Mouse (Mus musculus) T-cell, adult 2 months (primary cell): Measurements from ENCODE around the gene Ubr1.
A peak's percentile ranks its signal among the peaks of the same experiment; 100 is the strongest.
"Not testable (repeated sequence)": the region's sequence is repeated elsewhere in the genome, so short reads cannot be mapped to it uniquely, and the experiment has no call there.

Experiments used
- DNase-seq: peaks from one replicate; pipeline ENCODE4 v3.0.0; 2022; ENCODE audit warnings: low spot score

The Ubr1 gene

DNA sequence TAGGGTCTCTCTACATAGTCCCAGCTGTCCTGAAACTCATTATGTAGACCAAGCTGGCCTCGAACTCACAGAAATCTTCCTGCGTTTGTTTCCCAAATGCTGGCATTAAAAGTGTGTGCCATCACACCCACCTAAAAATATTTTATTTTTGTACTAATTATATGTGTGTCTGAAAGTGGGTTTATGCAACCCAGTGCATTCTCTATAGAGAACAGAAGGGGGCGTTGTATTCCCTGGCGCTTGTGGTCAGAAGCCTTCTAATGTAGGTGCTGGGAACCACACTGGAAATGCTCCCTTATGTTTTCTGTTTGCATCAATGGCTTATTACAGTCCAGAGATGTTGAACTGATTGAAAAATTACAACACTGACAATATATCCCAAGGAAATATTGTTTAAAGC is 5.8 kb upstream of the Ubr1 start:
- DNase-seq: peak; percentile 23

DNA sequence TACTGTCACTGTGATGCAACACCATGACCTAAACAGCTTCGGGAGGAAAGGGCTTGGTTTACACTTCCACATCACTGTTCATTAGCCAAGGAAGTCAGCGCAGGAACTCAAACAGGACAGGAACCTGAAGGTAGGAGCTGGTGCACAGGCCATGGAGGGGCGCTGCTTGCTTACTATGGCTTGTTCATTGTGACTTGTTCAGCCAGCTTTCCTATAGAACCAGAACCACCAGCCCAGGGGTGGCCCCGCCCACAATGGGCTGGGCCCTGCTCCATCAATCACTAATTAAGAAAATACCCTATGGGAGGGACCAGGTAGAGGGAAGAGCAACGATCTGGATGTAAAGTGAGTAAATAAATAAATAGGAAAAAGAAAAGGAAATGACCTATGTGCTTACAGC is 2.4 kb upstream of the Ubr1 start:
- no peak for DNase-seq

DNA sequence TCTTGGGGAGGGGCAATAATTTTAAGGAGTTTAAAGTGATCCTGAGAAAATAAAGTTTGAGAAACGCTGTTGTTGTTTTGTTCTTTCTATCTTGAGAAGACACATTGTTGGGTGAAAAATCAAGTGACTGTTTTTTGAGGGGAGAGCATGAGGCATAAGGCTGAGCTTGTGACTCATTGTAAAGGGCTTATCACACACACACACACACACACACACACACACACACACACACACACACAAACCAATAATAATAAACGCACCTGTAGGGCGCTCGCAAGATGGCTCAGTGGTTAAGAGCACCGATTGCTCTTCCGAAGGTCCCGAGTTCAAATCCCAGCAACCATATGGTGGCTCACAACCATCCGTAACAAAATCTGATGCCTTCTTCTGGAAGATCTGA is 1.7 kb upstream of the Ubr1 start:
- not testable (repeated sequence) for DNase-seq

DNA sequence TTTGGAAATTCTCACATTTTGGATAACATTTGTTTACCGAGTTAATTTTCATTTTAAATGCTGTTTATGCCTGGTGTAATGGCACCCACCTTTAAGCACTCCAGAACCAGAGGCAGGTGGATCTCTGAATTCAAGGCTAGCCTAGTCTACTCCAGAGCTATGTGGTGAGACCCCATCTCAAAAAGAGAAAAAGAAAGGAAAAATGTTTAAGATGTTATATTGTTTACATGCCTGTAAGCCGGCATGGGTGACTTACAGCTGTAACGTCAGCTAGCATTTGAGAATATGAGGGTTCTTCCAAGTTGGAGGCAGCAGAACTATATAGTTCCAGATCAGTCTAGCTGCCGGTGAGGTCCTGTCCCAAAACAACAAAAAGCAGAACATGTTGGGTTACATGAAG is 1.3 kb upstream of the Ubr1 start:
- DNase-seq: no peak

DNA sequence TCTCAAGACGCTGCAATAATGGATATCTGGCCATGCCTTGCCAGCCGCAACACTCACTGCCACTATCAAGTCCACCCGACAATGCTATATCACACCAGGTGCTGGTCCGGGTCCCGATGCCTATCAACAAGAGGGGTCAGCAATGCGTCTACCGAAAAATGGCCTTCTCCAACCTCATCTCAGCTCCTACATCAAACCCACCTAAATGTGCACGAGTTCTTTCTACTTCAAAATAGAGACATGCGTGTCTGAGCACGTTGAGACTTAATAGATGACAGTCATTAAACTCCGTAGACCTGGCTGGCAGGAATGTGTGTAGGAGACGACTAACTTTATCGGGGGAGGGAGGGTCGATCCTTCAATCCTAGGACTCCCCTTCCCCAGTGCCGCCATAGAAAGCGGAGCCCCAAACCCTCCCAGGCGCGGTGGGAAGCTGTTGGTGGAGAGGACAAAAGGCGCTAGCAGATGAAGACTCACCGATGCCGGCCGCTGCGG is 423 bp downstream of the Ubr1 start:
- DNase-seq: no peak

DNA sequence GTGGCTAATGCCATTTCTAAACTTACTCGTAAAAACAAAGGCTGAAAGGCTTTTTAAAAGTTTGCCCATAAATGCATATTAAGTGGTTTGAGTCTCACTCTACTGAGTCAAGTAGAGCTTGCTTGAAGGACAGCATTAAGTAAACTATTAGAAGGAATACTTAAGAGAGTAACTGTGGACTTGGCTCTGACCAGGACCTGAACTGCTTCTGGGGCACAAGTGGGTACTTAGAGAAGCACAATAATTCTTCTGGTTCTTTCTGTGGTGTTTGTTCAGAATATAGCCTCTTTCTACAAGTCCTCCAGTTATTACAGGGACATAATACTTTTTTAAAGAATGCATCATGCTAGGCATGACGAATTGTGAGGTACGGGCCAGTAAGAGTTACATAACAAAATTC is 5.0 kb downstream of the Ubr1 start:
- no peak for DNase-seq

DNA sequence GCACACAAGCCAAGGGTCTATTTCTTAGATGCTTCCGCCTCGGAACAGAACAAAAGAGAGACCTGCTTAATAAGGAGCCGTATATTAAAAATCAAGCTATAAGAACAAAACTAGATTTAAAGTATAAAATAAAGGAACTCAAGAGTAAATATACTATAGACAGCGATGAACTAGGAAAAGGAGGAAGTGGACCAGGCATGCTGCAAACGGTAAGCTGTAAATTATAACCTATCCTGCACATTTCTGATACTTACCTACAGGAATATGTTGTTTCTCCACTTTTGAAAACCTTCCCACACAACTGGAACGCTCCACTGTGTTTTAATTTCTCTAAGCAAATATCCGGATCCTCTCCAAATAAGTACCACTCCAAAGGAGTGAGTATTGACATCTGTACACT is 7.4 kb downstream of the Ubr1 start:
- no peak for DNase-seq

DNA sequence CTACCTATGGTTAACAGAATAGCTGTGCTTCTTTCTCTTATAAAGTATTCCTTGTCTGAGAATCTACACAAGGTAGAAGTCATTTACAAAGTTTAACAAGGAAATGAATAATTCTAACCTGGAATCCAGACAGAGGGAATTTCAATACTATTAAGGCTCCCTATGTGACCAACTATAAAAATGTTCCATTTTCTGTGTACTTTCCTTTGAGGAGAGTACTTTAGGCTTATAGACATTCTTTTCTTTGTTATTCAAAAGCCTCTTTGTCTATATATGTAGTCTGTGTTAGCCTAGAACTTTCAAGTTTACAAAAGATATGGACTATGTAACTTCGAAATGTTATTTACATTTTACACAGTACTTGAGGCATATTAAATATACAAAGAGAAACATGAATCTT is 10.3 kb downstream of the Ubr1 start:
- no peak for DNase-seq

DNA sequence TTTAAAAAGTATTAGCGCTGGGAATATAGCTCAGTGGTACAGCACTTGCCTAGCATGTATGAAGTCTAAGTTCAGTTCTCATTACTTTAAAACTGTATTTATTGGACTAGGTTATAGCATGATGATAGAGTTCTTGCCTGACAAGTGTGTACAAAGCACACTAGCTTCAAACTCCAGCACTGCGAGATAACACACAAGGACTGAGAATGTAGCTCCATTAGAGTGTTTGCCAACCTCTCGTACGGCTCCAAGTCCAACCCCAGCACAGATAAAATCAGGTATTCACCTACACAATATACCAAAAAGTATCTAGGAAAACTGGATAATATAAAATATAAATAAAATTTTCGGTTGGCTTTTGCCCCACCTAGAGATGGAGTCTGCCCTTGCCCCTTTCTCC is 10.7 kb downstream of the Ubr1 start:
- no peak for DNase-seq

DNA sequence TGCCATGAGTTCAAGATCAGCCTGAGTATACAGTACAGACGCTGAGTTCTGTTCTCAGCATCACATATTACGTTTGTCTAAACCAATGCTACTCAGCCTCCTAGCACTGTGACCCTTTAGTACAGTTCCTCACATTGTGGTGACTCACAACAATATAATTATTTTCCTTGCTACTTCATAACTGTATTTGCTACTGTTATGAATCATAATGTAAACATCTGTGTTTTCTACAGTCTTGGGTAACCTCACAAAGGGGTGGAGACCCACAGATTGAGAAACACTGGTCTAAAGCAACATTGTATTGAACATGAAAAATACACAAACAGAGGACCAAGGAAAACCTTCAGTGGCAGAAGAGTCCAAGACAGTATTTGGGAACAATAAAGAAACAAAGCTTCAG is 11.2 kb downstream of the Ubr1 start:
- no peak for DNase-seq

DNA sequence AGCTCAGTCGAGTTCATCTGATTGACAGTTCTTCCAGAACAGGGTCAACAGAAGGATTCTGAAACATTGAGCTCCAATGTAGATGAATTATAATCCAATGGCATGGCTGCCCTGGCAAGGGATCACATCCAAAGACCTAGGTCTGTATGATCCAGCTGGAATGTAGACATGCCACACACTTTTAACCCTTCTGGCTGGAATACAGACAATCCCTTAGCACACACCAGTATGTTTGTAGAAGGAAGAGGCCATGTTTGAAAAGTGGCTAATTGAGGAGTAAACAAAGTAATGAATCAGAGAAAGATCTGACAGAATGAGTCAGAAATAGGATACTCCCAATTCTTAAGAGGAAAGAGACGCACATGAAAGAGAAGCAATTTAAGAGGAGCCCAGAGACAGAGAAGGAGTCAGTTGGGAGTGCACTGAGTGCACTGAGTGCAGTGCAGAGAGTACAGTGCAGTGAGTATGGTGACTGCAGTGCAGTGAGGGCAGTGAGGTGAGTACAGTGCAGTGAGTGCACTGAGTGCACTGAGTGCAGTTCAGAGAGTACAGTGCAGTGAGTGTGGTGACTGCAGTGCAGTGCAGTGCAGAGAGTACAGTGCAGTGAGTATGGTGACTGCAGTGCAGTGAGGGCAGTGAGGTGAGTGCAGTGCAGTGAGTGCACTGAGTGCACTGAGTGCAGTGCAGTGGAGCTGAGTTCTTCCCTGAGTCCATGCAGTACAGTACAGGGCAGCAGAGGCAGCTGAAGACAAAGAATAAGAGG is 18.2 kb downstream of the Ubr1 start:
- DNase-seq: no peak

DNA sequence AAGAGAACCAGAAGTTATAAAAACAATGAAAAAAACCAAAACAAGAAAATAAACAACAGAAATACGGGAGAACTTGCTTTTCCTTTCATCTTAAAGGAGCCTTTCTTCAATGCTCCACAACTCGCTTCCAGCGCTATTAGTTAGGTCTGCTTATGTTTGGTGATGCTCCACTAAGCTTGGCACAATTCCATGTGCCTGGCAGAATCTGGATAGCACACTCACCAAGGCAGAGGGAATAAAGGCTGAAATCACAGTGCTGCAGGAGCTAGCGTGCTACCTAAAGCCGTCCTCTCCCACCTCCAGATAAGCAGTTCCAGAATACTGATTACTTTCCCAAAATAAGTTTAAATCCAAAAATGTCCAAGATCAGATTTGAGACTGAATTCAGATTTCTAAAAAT is 19.3 kb downstream of the Ubr1 start:
- DNase-seq: no peak

DNA sequence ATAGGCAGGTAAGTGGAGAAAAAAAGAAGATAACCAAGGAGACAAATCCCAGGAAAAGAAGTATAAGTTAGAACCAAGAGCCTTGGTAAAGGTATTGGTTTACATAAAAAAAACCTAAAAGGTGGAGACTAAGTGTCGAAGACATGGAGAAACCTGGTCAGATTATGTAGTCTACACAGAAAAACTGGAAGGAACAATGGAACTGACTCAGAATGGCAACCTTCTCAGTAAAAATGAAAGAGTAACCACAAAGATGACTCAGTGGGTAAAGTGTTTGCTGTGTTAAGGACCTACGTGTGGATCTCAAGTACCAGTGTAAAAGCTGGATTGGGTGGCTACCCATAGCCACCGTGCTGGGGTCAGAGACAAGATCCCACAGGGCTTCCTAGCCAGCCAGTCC is 37.5 kb downstream of the Ubr1 start:
- DNase-seq: no peak

DNA sequence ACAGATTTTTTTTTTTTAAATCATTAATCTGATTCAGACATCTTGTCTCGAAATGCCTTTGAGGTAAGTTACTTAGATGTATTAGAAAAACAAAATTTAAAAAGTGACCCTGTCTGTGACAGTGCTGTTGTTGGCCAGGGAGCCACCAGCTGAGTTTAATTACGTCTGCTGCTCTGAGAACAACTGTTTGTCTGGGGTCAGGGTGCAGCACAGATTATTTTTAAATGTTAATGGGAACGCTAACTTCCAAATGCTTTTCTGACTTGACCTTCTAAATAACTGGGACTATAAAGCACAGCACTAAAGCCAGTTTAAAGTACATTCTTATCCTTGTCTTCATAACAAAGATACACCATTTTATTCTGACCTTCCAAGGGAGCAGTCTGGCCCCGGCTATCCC is 61.0 kb downstream of the Ubr1 start:
- DNase-seq: no peak

DNA sequence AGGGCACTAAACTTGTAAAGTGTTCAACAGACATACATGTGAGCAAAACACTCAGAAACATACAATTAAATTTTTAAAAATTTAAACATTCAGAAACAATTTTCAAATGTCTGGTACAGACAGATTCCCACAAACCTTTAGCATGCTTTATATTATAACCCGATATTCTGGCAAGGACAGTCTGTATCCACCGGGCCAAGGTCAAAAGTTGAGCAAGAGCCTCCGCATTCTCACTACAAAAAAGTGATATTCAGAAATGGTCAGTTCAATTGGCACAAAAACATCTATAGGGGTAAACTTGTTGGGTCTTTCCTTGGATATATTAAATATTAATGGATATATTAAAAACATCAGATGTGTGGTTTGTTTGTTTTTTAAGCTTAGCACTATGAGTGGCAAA is 74.2 kb downstream of the Ubr1 start:
- no peak for DNase-seq

DNA sequence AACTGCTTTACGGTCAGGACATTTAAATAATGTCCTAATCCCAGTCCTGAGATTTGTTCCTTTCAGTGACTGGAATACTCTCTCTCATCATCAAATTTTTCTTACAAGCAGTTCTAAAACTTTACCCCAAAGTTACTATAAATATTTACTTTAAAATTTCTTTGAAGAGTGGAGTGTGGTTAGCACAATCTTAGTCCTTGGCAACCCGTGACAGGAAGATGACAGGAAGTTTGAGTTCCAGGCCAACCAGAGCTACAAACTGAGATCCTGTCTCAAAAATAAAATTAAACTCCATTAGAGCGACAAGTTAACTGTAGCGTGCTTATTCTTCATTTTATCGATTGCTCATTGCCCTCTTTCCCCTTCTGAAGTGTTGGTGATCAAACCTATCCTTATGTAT is 82.9 kb downstream of the Ubr1 start:
- peak; percentile 57 for DNase-seq

DNA sequence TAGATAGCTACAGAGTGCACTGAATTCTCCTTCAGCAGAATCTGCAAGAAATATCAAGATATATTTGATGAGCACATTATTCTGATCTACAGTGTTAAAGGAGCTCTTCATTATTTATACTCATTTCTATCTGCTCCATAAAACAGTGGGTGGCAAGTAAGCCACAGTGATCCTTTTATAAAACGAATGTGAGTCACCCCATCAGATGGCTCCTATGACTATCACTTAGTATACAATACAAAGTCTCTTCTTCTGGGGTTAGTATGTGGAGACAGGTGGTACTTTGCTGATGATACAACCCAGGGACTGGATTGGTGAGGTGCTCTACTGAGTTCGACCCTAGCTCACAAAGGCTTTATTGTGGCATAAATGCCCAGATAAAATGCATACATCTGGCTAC is 97.3 kb downstream of the Ubr1 start:
- no peak for DNase-seq

DNA sequence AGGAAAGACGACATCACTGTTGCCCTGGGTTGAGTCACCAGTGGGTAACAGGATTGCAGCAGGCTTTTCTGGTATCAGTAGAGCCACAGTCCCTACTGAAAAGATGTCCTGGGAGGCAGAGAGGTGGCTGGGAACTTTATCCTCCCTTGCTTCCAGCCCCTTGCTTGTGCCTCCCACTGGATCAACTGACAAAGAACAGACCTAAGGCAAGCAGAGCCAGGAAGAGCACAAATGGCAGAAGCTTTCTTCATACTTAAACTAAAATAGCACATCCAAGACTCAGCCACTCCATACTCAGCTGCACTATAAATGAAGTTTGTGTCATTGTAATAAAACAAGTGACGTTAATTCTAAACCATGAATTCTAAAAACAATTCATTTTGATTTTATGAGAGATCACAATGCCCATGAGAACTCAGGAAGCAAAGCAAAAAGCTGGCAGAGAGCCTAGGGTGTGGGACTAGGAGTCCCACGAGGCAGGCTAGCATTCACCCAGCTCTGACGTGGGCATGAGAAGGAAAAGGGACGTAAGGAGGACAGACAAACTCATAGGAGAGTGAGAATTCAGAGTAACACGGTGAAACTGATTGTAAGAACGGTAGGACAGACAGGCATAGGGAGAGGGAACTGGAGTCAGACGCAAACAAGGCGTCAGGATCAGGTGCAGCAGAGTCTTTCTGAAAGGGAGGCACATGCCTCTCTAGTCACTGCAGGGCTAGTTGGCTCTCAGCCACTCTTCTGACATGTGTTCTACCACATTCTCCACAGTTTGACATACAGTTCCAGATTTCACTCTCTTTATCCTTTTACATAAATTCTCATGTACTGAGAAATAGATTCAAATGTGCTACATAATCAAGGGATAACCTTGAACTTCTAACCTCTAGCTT is 98.8 kb downstream of the Ubr1 start:
- DNase-seq: no peak

DNA sequence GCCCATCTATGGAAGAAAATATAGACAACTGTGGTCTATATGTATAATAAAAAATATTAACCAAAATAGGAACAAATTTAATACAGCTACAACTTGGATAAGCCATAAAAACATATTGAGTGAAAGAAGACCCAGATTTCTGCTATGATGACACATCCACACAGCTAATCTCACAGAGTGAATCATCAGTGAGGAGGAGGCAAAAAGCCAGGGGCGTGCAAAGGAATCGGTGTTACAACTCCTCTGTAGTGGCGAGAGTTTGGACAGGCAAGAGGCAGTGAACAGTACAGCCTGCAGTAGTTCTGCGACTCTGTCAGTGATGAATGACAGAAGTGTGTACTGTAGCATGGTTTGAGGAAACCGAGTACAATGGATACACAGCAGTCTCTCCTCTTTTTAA is 103.2 kb downstream of the Ubr1 start:
- no peak for DNase-seq

DNA sequence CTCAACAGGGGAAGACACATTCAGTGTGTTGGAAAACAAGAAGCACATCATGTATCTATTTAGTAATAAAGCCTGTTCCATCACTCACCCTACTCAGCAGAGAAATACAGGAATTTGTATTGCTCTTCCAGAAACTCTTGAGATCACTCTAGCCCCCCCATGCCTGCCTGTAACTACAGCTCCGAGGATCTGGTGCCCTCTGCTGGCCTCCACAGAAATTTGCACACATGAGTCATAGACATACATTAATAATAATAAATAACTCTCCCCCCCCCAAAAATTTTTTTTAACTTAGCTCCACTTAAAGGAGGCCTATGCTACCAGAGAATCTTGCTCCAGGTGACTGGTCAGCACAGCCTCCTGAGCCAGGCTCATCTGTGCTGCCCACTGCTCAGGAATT is 104.0 kb downstream of the Ubr1 start:
- peak; percentile 43 for DNase-seq

DNA sequence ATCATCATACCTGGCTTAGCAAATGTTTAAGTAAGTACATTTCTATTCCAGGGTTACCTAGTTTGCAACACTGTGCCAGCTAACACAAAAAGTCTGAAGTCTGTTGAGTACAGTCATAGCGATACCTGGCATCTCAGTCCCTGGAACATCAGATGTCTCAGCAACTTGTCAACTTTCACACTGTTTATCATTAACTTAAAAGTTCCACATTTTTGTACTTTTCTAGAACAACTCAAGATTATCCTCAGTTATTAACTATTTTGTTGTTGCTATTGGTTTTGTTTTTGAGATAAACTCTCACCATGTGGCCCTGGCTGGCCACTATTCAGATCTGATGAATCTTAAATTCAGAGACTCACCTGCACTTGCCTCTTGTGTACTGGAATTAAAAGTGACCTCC is 107.1 kb downstream of the Ubr1 start:
- DNase-seq: no peak

DNA sequence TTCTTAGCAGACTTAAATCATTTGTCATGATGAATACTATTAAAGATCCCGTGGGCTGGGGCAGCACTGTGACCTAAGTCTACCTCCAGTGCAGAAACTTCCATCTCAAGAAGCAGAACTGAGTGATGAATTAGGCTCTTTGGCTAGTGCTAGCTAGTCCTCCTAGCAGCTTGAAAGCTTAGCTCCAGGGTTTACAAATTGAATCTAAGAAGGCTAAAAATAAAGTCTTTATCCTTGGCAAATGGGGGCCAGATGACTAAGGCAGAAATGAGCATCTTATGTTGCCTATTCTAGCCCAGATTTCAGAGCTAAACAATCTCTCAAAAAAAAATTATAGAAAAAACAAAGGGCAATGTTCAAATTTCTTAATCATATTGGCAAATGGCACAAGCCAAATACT is 109.8 kb downstream of the Ubr1 start:
- no peak for DNase-seq

DNA sequence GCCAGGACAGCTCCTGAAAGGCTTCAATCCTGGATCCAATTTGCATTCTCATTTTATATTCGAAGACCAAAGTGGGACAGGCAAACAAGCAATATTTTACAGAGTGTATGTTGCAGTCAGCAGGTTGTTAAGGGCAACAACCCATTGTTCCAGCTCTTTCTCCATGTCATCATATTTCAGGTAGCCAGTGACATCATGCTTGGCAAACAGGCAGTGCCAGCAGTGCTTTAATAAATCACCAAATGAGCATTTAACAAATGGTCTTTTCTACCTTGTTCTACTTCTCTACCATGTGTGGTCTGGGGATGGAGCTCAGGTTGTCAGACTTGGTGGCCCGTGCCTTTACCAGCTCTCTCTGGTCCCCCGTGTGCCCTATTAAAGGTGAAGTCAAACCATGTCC is 112.4 kb downstream of the Ubr1 start:
- no peak for DNase-seq
